Mouse (Mus musculus) adrenal gland, postnatal 10 days (tissue): ENCODE data around the gene Btbd35f28. TPM values are rescaled to one million over a fixed set of nuclear protein-coding genes. Genes with fewer than 3 reads are reported as not detected.
"Not testable (repeated sequence)": the region's sequence is repeated elsewhere in the genome, so short reads cannot be mapped to it uniquely, and the experiment has no call there.

Experiments
- DNase-seq: peaks from one replicate; pipeline ENCODE4 v3.0.0; 2021; ENCODE audit warnings: mixed read lengths
- long read RNA-seq, 2 experiments: library from polyadenylated mRNA; stranded (forward); transcript quantifications; one replicate each; pipeline ENCODE4 v2.0.0; 2021
- total RNA-seq, 2 experiments: library from RNA; stranded (reverse); gene quantifications; 2 replicates each; pipeline ENCODE4 v1.2.3; 2021

The Btbd35f28 gene
- total RNA-seq = not detected
- long read RNA-seq, experiment 1 = 0 reads
- long read RNA-seq, experiment 2 = 0 reads

GRCm38 (mm10) chrX:4196276-4196675, at the start of gene Btbd35f28:
Gene Btbd35f28 (plus strand): TSS chrX:4196576.
- not testable (repeated sequence) for DNase-seq

Other genes with a start within 250 kb of the Btbd35f28 start
- gene Btbd35f16, start 239.6 kb upstream of the Btbd35f28 start, total RNA-seq = not detected
- gene Btbd35f3, start 158.9 kb upstream of the Btbd35f28 start, total RNA-seq = not detected
- not detected for gene Btbd35f20, start 94.7 kb downstream of the Btbd35f28 start, total RNA-seq
- gene Btbd35f17, start 174.1 kb downstream of the Btbd35f28 start, total RNA-seq = not detected